In genomic region chr2:76672134-76672745, GRCm38 (mm10) we compare ENCODE assay signal across 8 mouse cellular contexts. TPM values are rescaled to one million over a fixed set of nuclear protein-coding genes. Genes with fewer than 3 reads are reported as not detected.
DNase-seq lines count a peak whose midpoint lies in the region; ATAC-seq and TF ChIP-seq lines count a peak whose summit lies in the region.
"Had no signal": no experiment of that assay in that cellular context is flagged by ENCODE, and none has a peak within 500 bp of the region (broad histone marks: within the 10 kb centered on the region; RNA-seq: fewer than 3 reads in every experiment).

No protein-coding gene starts in this region.

- H3K9me3 ChIP-seq in forebrain, embryonic 11.5 days (ENCODE audit: control insufficient read depth, low read length) = no peaks in the 10 kb centered on the region
- no peaks in the 10 kb centered on the region for H3K9me3 ChIP-seq in liver, embryonic 12.5 days (replicated peaks)

- no peak for ATAC-seq in forebrain, embryonic 11.5 days (replicated peaks; ENCODE audit: low FRiP score)
- no peak for ATAC-seq in liver, embryonic 12.5 days
- no peak for ATAC-seq in erythroid progenitor cell, adult 5-6 weeks (replicated peaks; ENCODE audit: low FRiP score, poor library complexity, severe bottlenecking)

- no peaks in the 10 kb centered on the region for H3K27me3 ChIP-seq in thymus, adult 2 months (ENCODE audit: control insufficient read depth, insufficient read depth, low read length)
- H3K27me3 ChIP-seq in forebrain, embryonic 11.5 days (ENCODE audit: control insufficient read depth, insufficient read depth, low read length) = no peaks in the 10 kb centered on the region
- no peaks in the 10 kb centered on the region for H3K27me3 ChIP-seq in liver, embryonic 12.5 days (replicated peaks)

- no peak for DNase-seq in thymus, adult 2 months
- no peak for DNase-seq in thymus, postnatal 14 days
- DNase-seq in forebrain, embryonic 11.5 days (ENCODE audit: low spot score) = no peak
- DNase-seq in spleen, adult 12 weeks (ENCODE audit: low spot score) = no peak
- DNase-seq in ovary, adult 18-20 months (ENCODE audit: low spot score) = no peak

- TF ChIP-seq POLR2A in thymus, adult 2 months (IDR thresholded peaks at IDR 0.05; ENCODE audit: control insufficient read depth, extremely low read depth, insufficient read depth, low read length, poor library complexity) = no peak

- peak overlapping the region; percentile 65 for H3K4me2 ChIP-seq in forebrain, embryonic 11.5 days (ENCODE audit: low read depth, low read length, severe bottlenecking)
- peak overlapping the region; percentile 77 for H3K4me2 ChIP-seq in liver, embryonic 12.5 days

- peak overlapping the region; percentile 69 for H3K9ac ChIP-seq in forebrain, embryonic 11.5 days (ENCODE audit: low read length)
- peak overlapping the region; percentile 68 for H3K9ac ChIP-seq in liver, embryonic 12.5 days

- H3K36me3 ChIP-seq in thymus, adult 2 months (ENCODE audit: control insufficient read depth, insufficient read depth, low read length) = no peaks in the 10 kb centered on the region
- H3K36me3 ChIP-seq in forebrain, embryonic 11.5 days (ENCODE audit: control insufficient read depth, insufficient read depth, low read length) = no peaks in the 10 kb centered on the region
- H3K36me3 ChIP-seq in liver, embryonic 12.5 days = no peaks in the 10 kb centered on the region

- no peak for TF ChIP-seq CTCF in thymus, adult 2 months (IDR thresholded peaks at IDR 0.05; ENCODE audit: borderline replicate concordance, control insufficient read depth, extremely low read depth, insufficient read depth, low read length, poor library complexity)

- H3K27ac ChIP-seq in thymus, adult 2 months (ENCODE audit: control insufficient read depth, insufficient read depth, low read length) = no peak overlapping the region
- no peak overlapping the region for H3K27ac ChIP-seq in forebrain, embryonic 11.5 days (ENCODE audit: low read depth, low read length)
- H3K27ac ChIP-seq in liver, embryonic 12.5 days = peak overlapping the region; percentile 75; the same call in 1 of the 2 replicates

- H3K4me1 ChIP-seq in thymus, adult 2 months (replicated peaks; ENCODE audit: control insufficient read depth, insufficient read depth, low read length) = peaks cover 15% of the 10 kb centered on the region
- peaks cover 10% of the 10 kb centered on the region; the same call in 1 of the 2 replicates for H3K4me1 ChIP-seq in forebrain, embryonic 11.5 days (replicated peaks; ENCODE audit: control insufficient read depth, insufficient read depth, low read length)
- H3K4me1 ChIP-seq in liver, embryonic 12.5 days = peaks cover 52% of the 10 kb centered on the region

- 5% methylated on average over 9 of the region's 9 CpGs for WGBS in thymus, adult 2 months
- 48% methylated on average over 9 of the region's 9 CpGs for WGBS in forebrain, embryonic 11.5 days
- 22% methylated on average over 9 of the region's 9 CpGs for WGBS in liver, embryonic 12.5 days (ENCODE audit: insufficient replicate concordance)

- H3K4me3 ChIP-seq in thymus, adult 2 months (ENCODE audit: control insufficient read depth, insufficient read depth, low read length) = peak overlapping the region; percentile 20; the same call in 1 of the 2 replicates
- H3K4me3 ChIP-seq in forebrain, embryonic 11.5 days (ENCODE audit: low read depth, low read length) = peak overlapping the region; percentile 34
- peak overlapping the region; percentile 55 for H3K4me3 ChIP-seq in liver, embryonic 12.5 days

RNA-seq across cellular contexts. Expression of gene Fkbp7, which starts 0.7 kb away (rescaled TPM):
- polyA plus RNA-seq in thymus, adult 2 months (2012; rRNA removed) = 1.2 and 1.3 TPM in 2 replicates
- polyA plus RNA-seq in forebrain, embryonic 11.5 days (2014; fragmentation: Nextera tagmentation; extraction: Ambion mirVana) = 13.2 and 14.3 TPM in 2 replicates
- 7.6 and 8.1 TPM in 2 replicates for polyA plus RNA-seq in liver, embryonic 12.5 days (2016; fragmentation: Nextera tagmentation; extraction: Ambion mirVana)
- total RNA-seq in erythroid progenitor cell, adult 5-6 weeks (2015; ENCODE audit: low replicate concordance) = 7.5 TPM in 1 of 2 replicates, not detected in the other
- 3.0 TPM in 1 of 2 replicates, not detected in the other for total RNA-seq in erythroid progenitor cell, adult 5-6 weeks (2017; ENCODE audit: low replicate concordance)

RNA-seq across cellular contexts. Expression of gene Plekha3, which starts 2.8 kb away (rescaled TPM):
- polyA plus RNA-seq in thymus, adult 2 months (2012; rRNA removed) = 12.9 and 13.7 TPM in 2 replicates
- polyA plus RNA-seq in forebrain, embryonic 11.5 days (2014; fragmentation: Nextera tagmentation; extraction: Ambion mirVana) = 14.5 and 15.3 TPM in 2 replicates
- polyA plus RNA-seq in liver, embryonic 12.5 days (2016; fragmentation: Nextera tagmentation; extraction: Ambion mirVana) = 9.0 and 9.4 TPM in 2 replicates
- 7.2 and 11.3 TPM in 2 replicates for total RNA-seq in erythroid progenitor cell, adult 5-6 weeks (2015; ENCODE audit: low replicate concordance)
- total RNA-seq in erythroid progenitor cell, adult 5-6 weeks (2017; ENCODE audit: low replicate concordance) = 2.1 and 2.6 TPM in 2 replicates

RNA-seq across cellular contexts. Expression of gene Pjvk, which starts 24.0 kb away (rescaled TPM):
- not detected in 2 replicates for polyA plus RNA-seq in thymus, adult 2 months (2012; rRNA removed)
- polyA plus RNA-seq in forebrain, embryonic 11.5 days (2014; fragmentation: Nextera tagmentation; extraction: Ambion mirVana) = 1.0 and 1.1 TPM in 2 replicates
- not detected in 2 replicates for polyA plus RNA-seq in liver, embryonic 12.5 days (2016; fragmentation: Nextera tagmentation; extraction: Ambion mirVana)
- not detected in 2 replicates for total RNA-seq in erythroid progenitor cell, adult 5-6 weeks (2015; ENCODE audit: low replicate concordance)
- not detected in 2 replicates for total RNA-seq in erythroid progenitor cell, adult 5-6 weeks (2017; ENCODE audit: low replicate concordance)
- polyA plus RNA-seq: gonadal fat pad, adult 2 months had no signal

RNA-seq across cellular contexts. Expression of gene Prkra, which starts 24.4 kb away (rescaled TPM):
- 8.7 and 9.1 TPM in 2 replicates for polyA plus RNA-seq in thymus, adult 2 months (2012; rRNA removed)
- polyA plus RNA-seq in forebrain, embryonic 11.5 days (2014; fragmentation: Nextera tagmentation; extraction: Ambion mirVana) = 91.9 and 98.3 TPM in 2 replicates
- 12.7 and 13.1 TPM in 2 replicates for polyA plus RNA-seq in liver, embryonic 12.5 days (2016; fragmentation: Nextera tagmentation; extraction: Ambion mirVana)
- total RNA-seq in erythroid progenitor cell, adult 5-6 weeks (2015; ENCODE audit: low replicate concordance) = 2.2 and 6.3 TPM in 2 replicates
- total RNA-seq in erythroid progenitor cell, adult 5-6 weeks (2017; ENCODE audit: low replicate concordance) = 1.7 TPM in 2 replicates
